10 mouse cellular contexts compared by ENCODE assay signal in genomic region chr13:96133363-96134100, GRCm38 (mm10). TPM values are rescaled to one million over a fixed set of nuclear protein-coding genes. Genes with fewer than 3 reads are reported as not detected.
A peak's percentile ranks its signal among the peaks of the same experiment; 100 is the strongest.
DNase-seq lines count a peak whose midpoint lies in the region; ATAC-seq lines count a peak whose summit lies in the region.
"Had no signal": no experiment of that assay in that cellular context is flagged by ENCODE, and none has a peak within 500 bp of the region (broad histone marks: within the 10 kb centered on the region; RNA-seq: fewer than 3 reads in every experiment).

No protein-coding gene starts in this region.

- H3K4me1 ChIP-seq in kidney, embryonic 15.5 days = peaks cover 33% of the 10 kb centered on the region
- H3K4me1 ChIP-seq in hindbrain, embryonic 16.5 days (ENCODE audit: control insufficient read depth, insufficient read depth, low read depth, low read length) = peaks cover 4% of the 10 kb centered on the region; the same call in 1 of the 2 replicates
- H3K4me1 ChIP-seq in neural tube, embryonic 14.5 days (ENCODE audit: control insufficient read depth, insufficient read depth, low read length) = no peaks in the 10 kb centered on the region; the same call in 1 of the 2 replicates

- peak overlapping the region; percentile 48 for H3K4me3 ChIP-seq in kidney, embryonic 15.5 days (replicated peaks)
- H3K4me3 ChIP-seq in hindbrain, embryonic 16.5 days (ENCODE audit: low read length) = peak overlapping the region; percentile 67
- peak overlapping the region; percentile 58 for H3K4me3 ChIP-seq in neural tube, embryonic 14.5 days (ENCODE audit: low read depth, low read length)

- no peak overlapping the region for H3K27ac ChIP-seq in kidney, embryonic 15.5 days
- peak overlapping the region; percentile 70 for H3K27ac ChIP-seq in hindbrain, embryonic 16.5 days (ENCODE audit: low read depth, low read length)
- H3K27ac ChIP-seq in neural tube, embryonic 14.5 days (ENCODE audit: low read depth, low read length) = peak overlapping the region; percentile 88

- no peak overlapping the region for H3K9ac ChIP-seq in kidney, embryonic 15.5 days
- H3K9ac ChIP-seq in hindbrain, embryonic 16.5 days (ENCODE audit: low read depth, low read length) = peak overlapping the region; percentile 62
- H3K9ac ChIP-seq in neural tube, embryonic 14.5 days (replicated peaks; ENCODE audit: low read depth, low read length) = peak overlapping the region; percentile 62

- H3K36me3 ChIP-seq in kidney, embryonic 15.5 days = no peaks in the 10 kb centered on the region
- H3K36me3 ChIP-seq in hindbrain, embryonic 16.5 days (ENCODE audit: control insufficient read depth, insufficient read depth, low read length) = no peaks in the 10 kb centered on the region
- H3K36me3 ChIP-seq in neural tube, embryonic 14.5 days (ENCODE audit: control insufficient read depth, insufficient read depth, low read length) = no peaks in the 10 kb centered on the region

- peaks cover 75% of the 10 kb centered on the region for H3K27me3 ChIP-seq in kidney, embryonic 15.5 days
- H3K27me3 ChIP-seq in hindbrain, embryonic 16.5 days (replicated peaks; ENCODE audit: control insufficient read depth, insufficient read depth, low read length) = peaks cover 2% of the 10 kb centered on the region; the same call in 1 of the 2 replicates
- peaks cover 4% of the 10 kb centered on the region; the same call in 1 of the 2 replicates for H3K27me3 ChIP-seq in neural tube, embryonic 14.5 days (ENCODE audit: control insufficient read depth, insufficient read depth, low read length)

- ATAC-seq in kidney, embryonic 15.5 days (replicated peaks; ENCODE audit: low FRiP score) = peak; percentile 38; the same call in 1 of the 2 replicates
- ATAC-seq in hindbrain, embryonic 16.5 days = peak; percentile 35
- peak; percentile 30; the same call in 1 of the 2 replicates for ATAC-seq in neural tube, embryonic 14.5 days (ENCODE audit: low read depth)

- H3K9me3 ChIP-seq in kidney, embryonic 15.5 days (replicated peaks) = no peaks in the 10 kb centered on the region
- no peaks in the 10 kb centered on the region for H3K9me3 ChIP-seq in hindbrain, embryonic 16.5 days (ENCODE audit: control insufficient read depth, low read length)
- no peaks in the 10 kb centered on the region for H3K9me3 ChIP-seq in neural tube, embryonic 14.5 days (ENCODE audit: control insufficient read depth, low read length)

- H3K4me2 ChIP-seq in kidney, embryonic 15.5 days = peak overlapping the region; percentile 96
- peak overlapping the region; percentile 92 for H3K4me2 ChIP-seq in hindbrain, embryonic 16.5 days (ENCODE audit: low read length)
- peak overlapping the region; percentile 76 for H3K4me2 ChIP-seq in neural tube, embryonic 14.5 days (ENCODE audit: low read depth, low read length)

- no peak for DNase-seq in kidney, adult 11 months
- DNase-seq in embryo, embryonic 10.5 days (ENCODE audit: low spot score) = peak; percentile 45
- no peak for DNase-seq in thymus, postnatal 0 days (ENCODE audit: low spot score)
- DNase-seq in spleen, postnatal 10 days (ENCODE audit: low spot score in 2 of 2) = no peak
- DNase-seq in MN1 (ENCODE audit: low spot score) = no peak

- whole genome bisulfite sequencing in kidney, embryonic 15.5 days = 5% methylated on average over 28 of the region's 28 CpGs
- 3% methylated on average over 28 of the region's 28 CpGs for WGBS in hindbrain, embryonic 16.5 days
- 3% methylated on average over 28 of the region's 28 CpGs for WGBS in neural tube, embryonic 14.5 days

RNA-seq across cellular contexts. Expression of gene Sv2c, which starts 1.2 kb away (rescaled TPM):
- 0.90 and 1.4 TPM in 2 replicates for polyA plus RNA-seq in kidney, embryonic 15.5 days (2015; fragmentation: Nextera tagmentation; extraction: Ambion mirVana)
- polyA plus RNA-seq in hindbrain, embryonic 16.5 days (2015; fragmentation: Nextera tagmentation; extraction: Ambion mirVana) = 35.2 and 35.6 TPM in 2 replicates
- 53.9 and 58.0 TPM in 2 replicates for polyA plus RNA-seq in neural tube, embryonic 14.5 days (2014; fragmentation: Nextera tagmentation; extraction: Ambion mirVana)
- 0.39 and 1.1 TPM in 2 replicates for polyA plus RNA-seq in thymus, postnatal 0 days (2015; fragmentation: Nextera tagmentation; extraction: Ambion mirVana)

RNA-seq across cellular contexts. Expression of gene Gm17190, which starts 51.7 kb away (rescaled TPM):
- polyA plus RNA-seq in kidney, embryonic 15.5 days (2015; fragmentation: Nextera tagmentation; extraction: Ambion mirVana) = not detected in 2 replicates
- 0.39 and 0.40 TPM in 2 replicates for polyA plus RNA-seq in hindbrain, embryonic 16.5 days (2015; fragmentation: Nextera tagmentation; extraction: Ambion mirVana)
- polyA plus RNA-seq in neural tube, embryonic 14.5 days (2014; fragmentation: Nextera tagmentation; extraction: Ambion mirVana) = 0.84 and 1.1 TPM in 2 replicates
- polyA plus RNA-seq in thymus, postnatal 0 days (2015; fragmentation: Nextera tagmentation; extraction: Ambion mirVana) = not detected in 2 replicates
- polyA plus RNA-seq: large intestine, adult 2 months; small intestine, adult 2 months had no signal

RNA-seq across cellular contexts. Expression of gene Gm20075, which starts 52.4 kb away (rescaled TPM):
- polyA plus RNA-seq in kidney, embryonic 15.5 days (2015; fragmentation: Nextera tagmentation; extraction: Ambion mirVana) = 21.8 and 23.9 TPM in 2 replicates
- polyA plus RNA-seq in hindbrain, embryonic 16.5 days (2015; fragmentation: Nextera tagmentation; extraction: Ambion mirVana) = 21.6 and 29.8 TPM in 2 replicates
- 25.5 and 37.3 TPM in 2 replicates for polyA plus RNA-seq in neural tube, embryonic 14.5 days (2014; fragmentation: Nextera tagmentation; extraction: Ambion mirVana)
- polyA plus RNA-seq in thymus, postnatal 0 days (2015; fragmentation: Nextera tagmentation; extraction: Ambion mirVana) = 28.4 and 29.3 TPM in 2 replicates
- polyA plus RNA-seq: small intestine, adult 2 months had no signal

Comparison
In these comparisons a context has a peak if more than half of its experiments do, and no peak if none do; other contexts are left out.
1. RNA of gene Sv2c, which starts 1.2 kb away (polyA plus RNA-seq): 53.9 to 58.0 TPM in neural tube, embryonic 14.5 days and 35.2 to 35.6 TPM in hindbrain, embryonic 16.5 days; 0.90 to 1.4 TPM in kidney, embryonic 15.5 days and 0.39 to 1.1 TPM in thymus, postnatal 0 days; every median in the first group is over 10 times any median in the second.
2. Peak in every context shown above with its lines, with median percentiles within 50 percentile points of each other: ATAC-seq, H3K4me2 ChIP-seq and H3K4me3 ChIP-seq.